Mouse (Mus musculus) bone marrow macrophage, adult 2 months (primary cell): ENCODE measurements at regions not wholly inside any gene's neighbourhood (a gene's known extent, or its start where the extent isn't known, plus 50 kb on each side); places are given as distances from the start of the nearest gene placed in this dataset.

Experiments used
- CTCF ChIP-seq: IDR thresholded peaks from 2 replicates; pipeline ENCODE4 v1.5.1; 2012; ENCODE audit warnings: low read depth, mild to moderate bottlenecking, low read length, moderate library complexity
- POLR2A ChIP-seq: IDR thresholded peaks from 2 replicates; pipeline ENCODE4 v1.6.1; 2012; ENCODE audit warnings: mild to moderate bottlenecking, low read depth, low read length, borderline replicate concordance

- TF ChIP-seq CTCF (no peak), POLR2A (no peak)
Measured at GRCm38 (mm10) chr9:59091179-59091578, 54.9 kb upstream of the Neo1 start.
